Mouse (Mus musculus) left cerebral cortex, postnatal 36 days (tissue): ENCODE results near the gene Ccl9. TPM values are rescaled to one million over a fixed set of nuclear protein-coding genes. Genes with fewer than 3 reads are reported as not detected.

Experiments used
- DNase-seq, 2 experiments: peaks; one replicate each; pipeline ENCODE4 v3.0.0; 2021 to 2022; ENCODE audit warnings: low spot score in 2 of 2, mixed read lengths in 1 of 2
- intact Hi-C: fragments of 180-260 bp; cut with DNase I; formaldehyde crosslinking; loops from one replicate; pipeline ENCODE4 v1.15.1; 2025
- total RNA-seq, 2 experiments: library from RNA; stranded (reverse); gene quantifications; 2 replicates each; pipeline ENCODE4 v1.2.3; 2021

Gene Ccl9
- total RNA-seq, result 1 to 10 TPM; 3.3 to 5.6 TPM

GRCm38 (mm10) chr11:83578186-83578760 is at the start of gene Ccl9:
Ccl9 (minus strand) TSS chr11:83578636.
- DNase-seq, result peak in 1 of 2 experiments; percentile 6
- intact Hi-C loops, result no loop called here

- no peak for DNase-seq
- intact Hi-C loops, result no loop called here
Observed at GRCm38 (mm10) chr11:83623586-83623985, 45.1 kb upstream of the Ccl9 start.

GRCm38 (mm10) chr11:83619037-83619436 is 40.6 kb upstream of the Ccl9 start:
- no peak for DNase-seq
- intact Hi-C loops, result no loop called here

GRCm38 (mm10) chr11:83618238-83618637 is 39.8 kb upstream of the Ccl9 start:
- DNase-seq, result no peak
- intact Hi-C loops, result no loop called here

GRCm38 (mm10) chr11:83616586-83616985 is 38.1 kb upstream of the Ccl9 start:
- intact Hi-C loops, result no loop called here
- no peak for DNase-seq

- no peak for DNase-seq
- intact Hi-C loops, result no loop called here
Observed at GRCm38 (mm10) chr11:83610900-83611299, 32.5 kb upstream of the Ccl9 start.

GRCm38 (mm10) chr11:83606396-83606795 is 28.0 kb upstream of the Ccl9 start:
- intact Hi-C loops, result no loop called here
- DNase-seq, result no peak

- no peak for DNase-seq
- intact Hi-C loops, result no loop called here
Observed at GRCm38 (mm10) chr11:83605535-83605934, 27.1 kb upstream of the Ccl9 start.

- intact Hi-C loops, result no loop called here
- DNase-seq, result no peak
Observed at GRCm38 (mm10) chr11:83604698-83605097, 26.3 kb upstream of the Ccl9 start.

GRCm38 (mm10) chr11:83603399-83603798 is 25.0 kb upstream of the Ccl9 start:
- no peak for DNase-seq
- intact Hi-C loops, result no loop called here

GRCm38 (mm10) chr11:83600576-83600975 is 22.1 kb upstream of the Ccl9 start:
- no peak for DNase-seq
- intact Hi-C loops, result no loop called here

GRCm38 (mm10) chr11:83598991-83599390 is 20.6 kb upstream of the Ccl9 start:
- intact Hi-C loops, result no loop called here
- DNase-seq, result no peak

GRCm38 (mm10) chr11:83598207-83598837 is 19.9 kb upstream of the Ccl9 start:
- DNase-seq, result no peak
- intact Hi-C loops, result no loop called here

- intact Hi-C loops, result no loop called here
- no peak for DNase-seq
Observed at GRCm38 (mm10) chr11:83597796-83598195, 19.4 kb upstream of the Ccl9 start.

- no peak for DNase-seq
- intact Hi-C loops, result no loop called here
Observed at GRCm38 (mm10) chr11:83595669-83596455, 17.4 kb upstream of the Ccl9 start.

- no peak for DNase-seq
- intact Hi-C loops, result no loop called here
Observed at GRCm38 (mm10) chr11:83593453-83593852, 15.0 kb upstream of the Ccl9 start.

GRCm38 (mm10) chr11:83592853-83593252 is 14.4 kb upstream of the Ccl9 start, which contains the start of gene Ccl6:
Ccl6 (minus strand) TSS chr11:83593087.
- intact Hi-C loops, result no loop called here
- DNase-seq, result no peak

- DNase-seq, result no peak
- intact Hi-C loops, result no loop called here
Observed at GRCm38 (mm10) chr11:83584232-83584631, 5.8 kb upstream of the Ccl9 start.

GRCm38 (mm10) chr11:83583450-83583754 is 5.0 kb upstream of the Ccl9 start:
- intact Hi-C loops, result no loop called here
- DNase-seq, result no peak

GRCm38 (mm10) chr11:83582626-83583449 is 4.4 kb upstream of the Ccl9 start:
- DNase-seq, result no peak
- intact Hi-C loops, result no loop called here
